Mouse (Mus musculus) embryonic facial prominence, embryonic 11.5 days (tissue): ENCODE results near the gene Terb2. TPM values are rescaled to one million over a fixed set of nuclear protein-coding genes. Genes with fewer than 3 reads are reported as not detected.

Source experiments
- ATAC-seq: fragments of 200-750 bp; cut with Nextera tagmentation; replicated peaks from 2 replicates; pipeline ENCODE4 v1.8.0; 2017; ENCODE audit warnings: low read depth; ENCODE audit not compliant: insufficient number of reproducible peaks, low FRiP score, low TSS enrichment
- DNase-seq: peaks from one replicate; pipeline ENCODE4 v3.0.0-alpha.2; 2015; ENCODE audit warnings: low spot score
- H3K27ac ChIP-seq: fragments of 300-500 bp; sonication (generic); replicated peaks from 2 replicates; pipeline ENCODE4 v1.5.1; 2014; ENCODE audit warnings: mild to moderate bottlenecking, low read depth, low read length, control low read depth
- H3K27me3 ChIP-seq: fragments of 300-500 bp; sonication (generic); 2 replicates; pipeline ENCODE4 v1.6.1; 2014; ENCODE audit warnings: mild to moderate bottlenecking, low read length, moderate library complexity, mixed read lengths; ENCODE audit not compliant: control insufficient read depth, insufficient read depth
- H3K36me3 ChIP-seq: fragments of 300-500 bp; sonication (generic); replicated peaks from 2 replicates; pipeline ENCODE4 v1.6.1; 2014; ENCODE audit warnings: low read depth, mild to moderate bottlenecking, low read length, moderate library complexity, mixed read lengths; ENCODE audit not compliant: control insufficient read depth, insufficient read depth
- H3K4me1 ChIP-seq: fragments of 300-500 bp; sonication (generic); 2 replicates; pipeline ENCODE4 v1.6.1; 2014; ENCODE audit warnings: low read length, mixed read lengths; ENCODE audit not compliant: control insufficient read depth, insufficient read depth
- H3K4me2 ChIP-seq: fragments of 300-500 bp; sonication (generic); 2 replicates; pipeline ENCODE4 v1.6.1; 2014; ENCODE audit warnings: low read depth, mild to moderate bottlenecking, control low read depth, low read length, moderate library complexity
- H3K4me3 ChIP-seq: fragments of 300-500 bp; sonication (generic); 2 replicates; pipeline ENCODE4 v1.5.1; 2014; ENCODE audit warnings: low read depth, low read length, control low read depth
- H3K9ac ChIP-seq: fragments of 300-500 bp; sonication (generic); replicated peaks from 2 replicates; pipeline ENCODE4 v1.6.1; 2014; ENCODE audit warnings: mild to moderate bottlenecking, control low read depth, low read length
- H3K9me3 ChIP-seq: fragments of 300-500 bp; sonication (generic); replicated peaks from 2 replicates; pipeline ENCODE4 v1.6.1; 2016; ENCODE audit warnings: mild to moderate bottlenecking, low read length, inconsistent platforms, mixed read lengths; ENCODE audit not compliant: control insufficient read depth
- WGBS: fragments of 180-500 bp; shearing (Covaris S2); extraction: QIAGEN DNeasy Blood & Tissue Kit; methylation state at CpG from one replicate; pipeline ENCODE4 v1.1.7; 2014; 5-methylcytosine and 5-hydroxymethylcytosine counted together
- polyA plus RNA-seq: library from polyadenylated mRNA; unstranded; fragments of >200 nt; fragmentation: Nextera tagmentation; extraction: Ambion mirVana; gene quantifications from 2 replicates; pipeline ENCODE4 v1.2.1, GENCODE M21; 2014

The Terb2 gene
- polyA plus RNA-seq, 1 experiment from 2014 or later, result not detected

DNA sequence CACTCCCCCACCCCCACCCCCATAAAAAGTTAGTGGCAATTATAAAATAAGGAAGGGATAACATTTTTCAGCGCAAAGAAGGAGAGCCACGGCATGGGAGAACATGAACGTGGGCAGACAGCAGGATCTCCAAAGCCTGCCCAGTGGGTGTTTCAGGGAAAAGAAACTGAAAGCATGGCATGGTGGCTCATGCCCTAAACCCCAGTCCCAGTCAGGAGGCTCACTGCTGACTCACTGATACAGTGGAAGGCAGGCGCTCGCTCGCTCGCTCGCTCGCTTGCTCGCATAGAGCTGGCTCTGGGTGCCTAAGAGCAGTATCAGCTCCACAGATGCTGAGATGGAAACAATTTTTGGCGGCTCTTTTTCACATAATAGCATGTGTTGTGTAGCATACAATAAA is 21.8 kb upstream of the Terb2 start:
- WGBS, result 84% methylated on average over 11 of the region's 11 CpGs
- no peaks in the 10 kb centered on the region for H3K4me1 ChIP-seq
- H3K36me3 ChIP-seq, result no peaks in the 10 kb centered on the region
- no peaks in the 10 kb centered on the region for H3K27me3 ChIP-seq
- DNase-seq (no peak), ATAC-seq (no peak)
- no peak overlapping the region for H3K4me3 ChIP-seq
- no peak overlapping the region for H3K9ac ChIP-seq
- no peak overlapping the region for H3K27ac ChIP-seq
- no peaks in the 10 kb centered on the region for H3K9me3 ChIP-seq
- H3K4me2 ChIP-seq, result no peak overlapping the region

- H3K4me3 ChIP-seq, result no peak overlapping the region
- no peak for DNase-seq
- no peaks in the 10 kb centered on the region for H3K4me1 ChIP-seq
- H3K27ac ChIP-seq, result no peak overlapping the region
- 87% methylated on average over 6 of the region's 6 CpGs for WGBS
- H3K9ac ChIP-seq, result no peak overlapping the region
- H3K27me3 ChIP-seq, result no peaks in the 10 kb centered on the region
- H3K9me3 ChIP-seq, result no peaks in the 10 kb centered on the region
- no peaks in the 10 kb centered on the region for H3K36me3 ChIP-seq
- no peak for ATAC-seq
- no peak overlapping the region for H3K4me2 ChIP-seq
Observed at GRCm38 (mm10) chr2:122171292-122171691, 14.8 kb upstream of the Terb2 start.

GRCm38 (mm10) chr2:122172188-122172587 is 13.9 kb upstream of the Terb2 start:
- H3K4me3 ChIP-seq, result no peak overlapping the region
- no peaks in the 10 kb centered on the region for H3K4me1 ChIP-seq
- H3K9me3 ChIP-seq, result no peaks in the 10 kb centered on the region
- ATAC-seq (no peak), DNase-seq (no peak)
- no peaks in the 10 kb centered on the region for H3K36me3 ChIP-seq
- no peak overlapping the region for H3K27ac ChIP-seq
- H3K27me3 ChIP-seq, result no peaks in the 10 kb centered on the region
- no peak overlapping the region for H3K9ac ChIP-seq
- WGBS, result 90% methylated on average over 2 of the region's 2 CpGs
- H3K4me2 ChIP-seq, result no peak overlapping the region

- ATAC-seq (no peak), DNase-seq (no peak)
- Histone ChIP-seq H3K27me3 (no peaks in the 10 kb centered on the region), H3K36me3 (no peaks in the 10 kb centered on the region), H3K27ac (no peak overlapping the region), H3K4me2 (no peak overlapping the region), H3K4me3 (no peak overlapping the region), H3K9me3 (no peaks in the 10 kb centered on the region), H3K4me1 (no peaks in the 10 kb centered on the region), H3K9ac (no peak overlapping the region)
- WGBS, result 76% methylated on average over 8 of the region's 8 CpGs
Observed at GRCm38 (mm10) chr2:122180051-122180822, 5.8 kb upstream of the Terb2 start.

DNA sequence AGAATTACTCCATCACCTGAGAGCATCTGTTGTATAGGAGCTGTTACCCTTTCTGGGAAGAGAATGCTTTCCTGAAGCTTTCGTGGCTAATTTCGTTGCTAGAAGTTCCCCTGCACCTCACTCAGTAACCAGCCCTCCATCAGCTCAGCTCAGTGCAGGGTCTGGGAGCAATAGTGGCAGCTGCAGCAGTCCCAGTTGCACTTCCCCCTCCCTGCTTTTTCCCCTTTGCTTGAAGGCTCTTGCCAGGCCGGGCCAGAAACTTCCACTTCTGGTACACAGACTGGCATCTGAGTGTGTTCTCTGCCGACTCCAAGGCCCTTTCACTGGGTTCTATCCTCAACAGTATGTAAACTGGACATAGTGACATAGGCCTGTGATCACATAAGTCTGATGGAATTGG is 986 bp upstream of the Terb2 start:
- ATAC-seq (no peak), DNase-seq (no peak)
- Histone ChIP-seq H3K9me3 (no peaks in the 10 kb centered on the region), H3K4me2 (no peak overlapping the region), H3K9ac (no peak overlapping the region), H3K4me3 (no peak overlapping the region), H3K36me3 (no peaks in the 10 kb centered on the region), H3K27me3 (no peaks in the 10 kb centered on the region), H3K27ac (no peak overlapping the region), H3K4me1 (no peaks in the 10 kb centered on the region)
- WGBS, result 85% methylated on average over 4 of the region's 4 CpGs

DNA sequence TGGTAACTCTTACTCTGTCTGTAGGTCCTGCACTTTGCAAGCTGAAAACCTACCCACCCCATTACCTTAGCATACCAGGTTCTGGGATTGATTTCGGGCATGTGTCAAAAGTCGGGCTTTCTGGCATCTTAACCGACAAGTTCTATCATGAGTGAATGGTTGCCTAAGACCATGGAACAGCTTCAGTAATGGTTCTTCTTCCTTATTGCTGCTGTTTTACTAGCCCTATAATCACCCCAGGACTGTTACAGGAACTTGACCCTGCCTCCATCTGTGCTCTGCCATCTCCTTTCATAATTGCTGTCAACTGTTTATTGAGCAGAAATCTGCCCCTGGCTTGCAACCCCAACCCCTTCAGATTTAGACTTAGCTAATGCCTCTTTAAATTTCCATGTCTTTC is 679 bp downstream of the Terb2 start:
- ATAC-seq (no peak), DNase-seq (no peak)
- Histone ChIP-seq H3K27ac (no peak overlapping the region), H3K4me2 (no peak overlapping the region), H3K36me3 (no peaks in the 10 kb centered on the region), H3K27me3 (no peaks in the 10 kb centered on the region), H3K4me3 (no peak overlapping the region), H3K4me1 (no peaks in the 10 kb centered on the region), H3K9ac (no peak overlapping the region), H3K9me3 (no peaks in the 10 kb centered on the region)
- WGBS, result 96% methylated on average over 3 of the region's 3 CpGs

GRCm38 (mm10) chr2:122191849-122192248 is 5.8 kb downstream of the Terb2 start:
- H3K4me1 ChIP-seq, result no peaks in the 10 kb centered on the region
- H3K9me3 ChIP-seq, result no peaks in the 10 kb centered on the region
- DNase-seq, result no peak
- ATAC-seq, result no peak
- H3K4me3 ChIP-seq, result no peak overlapping the region
- no peak overlapping the region for H3K9ac ChIP-seq
- no peaks in the 10 kb centered on the region for H3K36me3 ChIP-seq
- 73% methylated on average over 3 of the region's 3 CpGs for WGBS
- no peak overlapping the region for H3K27ac ChIP-seq
- H3K4me2 ChIP-seq, result no peak overlapping the region
- H3K27me3 ChIP-seq, result no peaks in the 10 kb centered on the region

DNA sequence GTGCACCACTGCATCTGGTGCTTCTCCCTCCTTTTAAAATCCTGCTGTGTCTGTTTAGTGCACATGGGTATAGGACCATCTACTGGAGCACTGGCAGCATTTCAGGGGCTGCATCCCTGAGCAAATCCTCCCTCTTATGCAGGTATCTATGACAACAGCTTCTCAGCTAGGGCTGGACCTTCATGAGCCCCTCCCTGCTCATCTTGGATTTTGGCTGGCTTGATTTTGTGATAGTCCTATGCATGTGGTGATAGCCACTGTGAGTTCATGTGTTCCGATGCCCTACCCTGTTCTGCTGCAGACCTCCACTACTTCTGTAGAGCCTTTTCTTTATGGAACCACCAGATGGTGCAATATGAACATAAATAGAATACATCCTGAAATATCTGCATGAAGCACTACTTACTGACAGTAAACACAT is 8.4 kb downstream of the Terb2 start:
- H3K9me3 ChIP-seq, result no peaks in the 10 kb centered on the region
- no peak overlapping the region for H3K4me2 ChIP-seq
- H3K9ac ChIP-seq, result no peak overlapping the region
- 50% methylated on average over 1 of the region's 1 CpGs for WGBS
- H3K4me1 ChIP-seq, result no peaks in the 10 kb centered on the region
- ATAC-seq (peak; percentile 56; the same call in 1 of the 2 replicates), DNase-seq (peak; percentile 56)
- H3K27ac ChIP-seq, result no peak overlapping the region
- H3K36me3 ChIP-seq, result no peaks in the 10 kb centered on the region
- no peak overlapping the region for H3K4me3 ChIP-seq
- no peaks in the 10 kb centered on the region for H3K27me3 ChIP-seq
